Comparison of ENCODE assay signal across 23 mouse cellular contexts in the genomic region with DNA sequence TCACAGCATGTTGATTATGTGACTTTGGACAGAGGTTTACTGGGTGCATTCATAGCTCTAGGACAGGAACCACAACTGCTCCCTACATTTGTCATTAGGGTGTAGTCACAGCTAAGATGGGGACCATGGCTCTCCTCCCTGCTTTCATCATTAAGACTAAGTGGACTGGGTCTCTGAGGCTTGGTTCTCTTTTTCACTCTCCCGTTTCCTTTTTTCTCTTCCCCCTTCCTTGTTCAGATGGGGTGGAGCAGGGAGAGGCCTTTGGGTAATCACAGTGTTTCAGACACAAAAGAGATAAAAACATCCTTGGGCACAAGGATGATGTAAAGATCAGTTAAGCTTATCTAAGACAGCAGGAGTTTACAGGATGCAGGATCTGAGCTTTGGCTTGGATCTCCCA.
DNase-seq lines count a peak whose midpoint lies in the region; ATAC-seq lines count a peak whose summit lies in the region.
"Had no signal": no experiment of that assay in that cellular context is flagged by ENCODE, and none has a peak within 500 bp of the region (broad histone marks: within the 10 kb centered on the region; RNA-seq: fewer than 3 reads in every experiment).

No protein-coding gene starts in this region.

- peak; percentile 83 for DNase-seq in heart, adult 11 months
- DNase-seq in heart, embryonic 10.5 days (ENCODE audit: low spot score), result no peak
- no peak for DNase-seq in liver
- DNase-seq: adrenal gland, adult 8-10 months; adrenal gland, postnatal 14 days; adrenal gland, postnatal 36 days; B cell, adult 2 months; cerebellum, adult 11-12 months; cerebellum, adult 2 months; cerebellum, adult 9-10 months; cerebellum, postnatal 10 days; cerebellum, postnatal 25 days had no signal

- WGBS in heart, embryonic 10.5 days, result 21% methylated on average over 1 of the region's 1 CpGs

- no peaks in the 10 kb centered on the region for H3K27me3 ChIP-seq in heart, embryonic 10.5 days (ENCODE audit: insufficient read depth, poor library complexity, severe bottlenecking)
- H3K27me3 ChIP-seq: CH12.LX; embryonic facial prominence, embryonic 12.5 days; forebrain, embryonic 13.5 days; forebrain, embryonic 15.5 days; Patski had no signal

- no peak overlapping the region for H3K27ac ChIP-seq in heart, embryonic 10.5 days
- H3K27ac ChIP-seq: embryonic facial prominence, embryonic 10.5 days; embryonic facial prominence, embryonic 12.5 days; forebrain, embryonic 13.5 days; forebrain, embryonic 15.5 days had no signal

- no peaks in the 10 kb centered on the region for H3K9me3 ChIP-seq in heart, embryonic 10.5 days
- H3K9me3 ChIP-seq: embryonic facial prominence, embryonic 10.5 days; embryonic facial prominence, embryonic 12.5 days; forebrain, embryonic 13.5 days; forebrain, embryonic 15.5 days; G1E had no signal

- H3K36me3 ChIP-seq in heart, embryonic 10.5 days, result no peaks in the 10 kb centered on the region
- H3K36me3 ChIP-seq: embryonic facial prominence, embryonic 10.5 days; embryonic facial prominence, embryonic 12.5 days; forebrain, embryonic 15.5 days; G1E had no signal

- no peak overlapping the region for H3K4me3 ChIP-seq in heart, embryonic 10.5 days
- H3K4me3 ChIP-seq: embryonic facial prominence, embryonic 10.5 days; embryonic facial prominence, embryonic 12.5 days; forebrain, embryonic 13.5 days; forebrain, embryonic 15.5 days had no signal

- ATAC-seq in granulocyte monocyte progenitor cell, adult 5-6 weeks (replicated peaks; ENCODE audit: poor library complexity, severe bottlenecking), result peak; percentile 30
- ATAC-seq in megakaryocyte progenitor cell, adult 5-6 weeks (replicated peaks; ENCODE audit: poor library complexity), result 0 out of 2 replicates have a peak, but pooled peaks have one; percentile 31
- ATAC-seq: activated CD4-positive, CD25-positive, alpha-beta regulatory T cell, adult 4 months; CD4-positive, CD25-positive, alpha-beta regulatory T cell, adult 4 months; forebrain, embryonic 13.5 days; forebrain, embryonic 15.5 days; Patski had no signal

- H3K4me1 ChIP-seq in heart, embryonic 10.5 days, result peaks cover 2% of the 10 kb centered on the region; the same call in 1 of the 2 replicates
- H3K4me1 ChIP-seq: forebrain, embryonic 15.5 days had no signal
